Mouse (Mus musculus) hindbrain, postnatal 0 days (tissue): ENCODE results near the gene Fxyd1. TPM values are rescaled to one million over a fixed set of nuclear protein-coding genes. Genes with fewer than 3 reads are reported as not detected.

Source experiments
- ATAC-seq: fragments of 200-750 bp; cut with Nextera tagmentation; 2 replicates; pipeline ENCODE4 v1.8.0; 2017; ENCODE audit warnings: mild to moderate bottlenecking, moderate TSS enrichment, moderate library complexity
- DNase-seq: peaks from one replicate; pipeline ENCODE4 v3.0.0-alpha.2; 2015; ENCODE audit warnings: low spot score
- H3K27ac ChIP-seq: fragments of 300-500 bp; sonication (generic); 2 replicates; pipeline ENCODE4 v1.5.1; 2014; ENCODE audit warnings: mild to moderate bottlenecking
- H3K27me3 ChIP-seq: fragments of 300-500 bp; sonication (generic); 2 replicates; pipeline ENCODE4 v1.6.1; 2014; ENCODE audit warnings: low read length, mixed read lengths; ENCODE audit not compliant: insufficient read depth
- H3K36me3 ChIP-seq: fragments of 300-500 bp; sonication (generic); 2 replicates; pipeline ENCODE4 v1.6.1; 2014; ENCODE audit warnings: low read length, mixed read lengths; ENCODE audit not compliant: insufficient read depth
- H3K4me1 ChIP-seq: fragments of 300-500 bp; sonication (generic); 2 replicates; pipeline ENCODE4 v1.6.1; 2014; ENCODE audit warnings: antibody characterized with exemption, low read length, mixed read lengths; ENCODE audit not compliant: insufficient read depth
- H3K4me2 ChIP-seq: fragments of 300-500 bp; sonication (generic); 2 replicates; pipeline ENCODE4 v1.6.1; 2014; ENCODE audit warnings: low read depth, mild to moderate bottlenecking, low read length, moderate library complexity, mixed read lengths
- H3K4me3 ChIP-seq: fragments of 300-500 bp; sonication (generic); 2 replicates; pipeline ENCODE4 v1.5.1; 2014; ENCODE audit warnings: low read length
- H3K9ac ChIP-seq: fragments of 300-500 bp; sonication (generic); replicated peaks from 2 replicates; pipeline ENCODE4 v1.6.1; 2014; ENCODE audit warnings: mild to moderate bottlenecking, low read length, moderate library complexity, mixed read lengths
- H3K9me3 ChIP-seq: fragments of 300-500 bp; sonication (generic); 2 replicates; pipeline ENCODE4 v1.6.1; 2016; ENCODE audit warnings: low read length, mixed read lengths
- CTCF ChIP-seq: IDR thresholded peaks from 2 replicates; pipeline ENCODE4 v1.5.1; 2016; ENCODE audit warnings: antibody characterized with exemption, control low read depth, low read depth
- WGBS: fragments of 180-500 bp; shearing (Covaris S2); extraction: QIAGEN DNeasy Blood & Tissue Kit; methylation state at CpG from one replicate; pipeline ENCODE4 v1.1.7; 2014; 5-methylcytosine and 5-hydroxymethylcytosine counted together
- polyA plus RNA-seq: library from polyadenylated mRNA; unstranded; fragments of >200 nt; fragmentation: Nextera tagmentation; extraction: Ambion mirVana; gene quantifications from 2 replicates; pipeline ENCODE4 v1.2.1, GENCODE M21; 2015
- total RNA-seq: library from RNA; depleted of rRNA; stranded (reverse); fragments of >200 nt; gene quantifications from 2 replicates; pipeline ENCODE4 v1.2.3, GENCODE M21; 2014

The Fxyd1 gene
- total and polyA plus RNA-seq, 2 experiments from 2014 or later = 26.5 to 129 TPM

- Histone ChIP-seq H3K36me3 (no peaks in the 10 kb centered on the region), H3K4me1 (no peaks in the 10 kb centered on the region), H3K27me3 (0 out of 2 replicates have a peak, but pooled peaks cover 15% of the 10 kb centered on the region), H3K27ac (no peak overlapping the region), H3K9ac (no peak overlapping the region), H3K9me3 (no peaks in the 10 kb centered on the region), H3K4me3 (no peak overlapping the region), H3K4me2 (no peak overlapping the region)
- TF ChIP-seq CTCF = no peak
- DNase-seq (no peak), ATAC-seq (no peak)
- WGBS = 77% methylated on average over 12 of the region's 12 CpGs
Measured at GRCm38 (mm10) chr7:31040281-31041022, 16.5 kb downstream of the Fxyd1 start.

DNA sequence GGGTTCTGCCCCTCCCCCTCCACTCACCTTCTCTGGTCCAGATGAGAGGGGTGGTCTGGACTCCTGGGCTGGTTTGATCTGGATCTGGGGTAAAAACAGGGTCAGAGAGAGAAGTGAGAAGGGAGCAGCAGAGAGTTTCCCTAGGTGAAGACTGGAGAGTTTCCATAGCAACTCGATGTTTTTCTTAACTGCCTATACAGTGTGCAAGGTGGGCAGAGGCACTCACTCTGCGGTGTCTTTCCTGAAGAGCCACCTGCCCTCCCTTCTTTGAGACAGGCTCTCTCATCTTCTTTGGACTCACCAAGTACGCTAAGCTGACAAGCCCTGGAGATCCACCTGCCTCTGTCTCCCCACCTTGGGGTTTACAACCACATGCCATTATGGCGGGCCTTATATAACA is 18.0 kb downstream of the Fxyd1 start:
- Histone ChIP-seq H3K27me3 (0 out of 2 replicates have a peak, but pooled peaks cover 15% of the 10 kb centered on the region), H3K4me3 (no peak overlapping the region), H3K9ac (no peak overlapping the region), H3K4me2 (no peak overlapping the region), H3K27ac (no peak overlapping the region), H3K4me1 (no peaks in the 10 kb centered on the region), H3K36me3 (no peaks in the 10 kb centered on the region), H3K9me3 (no peaks in the 10 kb centered on the region)
- DNase-seq = no peak
- TF ChIP-seq CTCF = no peak
- no peak; the same call in 1 of the 2 replicates for ATAC-seq
- 78% methylated on average over 4 of the region's 4 CpGs for WGBS

GRCm38 (mm10) chr7:31037675-31038074 is 19.3 kb downstream of the Fxyd1 start:
- 64% methylated on average over 2 of the region's 2 CpGs for WGBS
- TF ChIP-seq CTCF = no peak

GRCm38 (mm10) chr7:31036917-31037316 is 20.1 kb downstream of the Fxyd1 start:
- no peak overlapping the region for H3K27ac ChIP-seq
- 0 out of 2 replicates have a peak, but pooled peaks cover 8% of the 10 kb centered on the region for H3K27me3 ChIP-seq
- WGBS = 88% methylated on average over 7 of the region's 7 CpGs
- H3K4me2 ChIP-seq = no peak overlapping the region
- H3K9ac ChIP-seq = no peak overlapping the region
- H3K4me3 ChIP-seq = no peak overlapping the region
- DNase-seq = no peak
- ATAC-seq = no peak
- H3K4me1 ChIP-seq = no peaks in the 10 kb centered on the region
- no peak for TF ChIP-seq CTCF
- H3K36me3 ChIP-seq = no peaks in the 10 kb centered on the region
- H3K9me3 ChIP-seq = no peaks in the 10 kb centered on the region

More at GRCm38 (mm10) chr7:31037675-31038074, 19.3 kb downstream of the Fxyd1 start:
- Histone ChIP-seq H3K9me3 (no peaks in the 10 kb centered on the region), H3K4me3 (no peak overlapping the region), H3K27me3 (0 out of 2 replicates have a peak, but pooled peaks cover 11% of the 10 kb centered on the region), H3K27ac (no peak overlapping the region), H3K36me3 (no peaks in the 10 kb centered on the region), H3K4me2 (no peak overlapping the region), H3K9ac (no peak overlapping the region), H3K4me1 (no peaks in the 10 kb centered on the region)
- ATAC-seq (no peak), DNase-seq (no peak)

DNA sequence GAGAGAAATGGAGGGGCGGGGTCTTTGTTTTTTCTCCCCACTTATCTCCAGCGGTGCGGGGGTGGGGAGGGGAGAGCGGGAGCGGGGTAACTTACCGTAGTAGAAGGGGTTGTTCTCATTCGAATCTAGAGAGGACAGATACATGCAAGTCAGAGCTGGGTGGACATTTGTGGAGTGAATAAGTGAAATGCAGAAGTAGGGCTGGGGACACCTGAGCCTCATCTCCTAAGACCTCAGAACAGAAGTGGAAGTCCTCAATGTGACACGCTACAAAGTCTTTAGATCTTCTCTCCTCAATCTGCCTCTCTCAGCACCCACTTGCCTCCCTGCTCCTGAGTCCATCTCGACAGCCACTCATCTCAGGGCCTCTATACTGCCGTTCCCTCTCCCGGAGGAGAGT is 21.7 kb downstream of the Fxyd1 start:
- Histone ChIP-seq H3K4me1 (no peaks in the 10 kb centered on the region), H3K4me3 (no peak overlapping the region), H3K4me2 (no peak overlapping the region), H3K9me3 (no peaks in the 10 kb centered on the region), H3K27ac (no peak overlapping the region), H3K9ac (no peak overlapping the region), H3K36me3 (no peaks in the 10 kb centered on the region), H3K27me3 (no peaks in the 10 kb centered on the region)
- no peak for ATAC-seq
- 79% methylated on average over 11 of the region's 11 CpGs for WGBS
- TF ChIP-seq CTCF = no peak
- no peak for DNase-seq

DNA sequence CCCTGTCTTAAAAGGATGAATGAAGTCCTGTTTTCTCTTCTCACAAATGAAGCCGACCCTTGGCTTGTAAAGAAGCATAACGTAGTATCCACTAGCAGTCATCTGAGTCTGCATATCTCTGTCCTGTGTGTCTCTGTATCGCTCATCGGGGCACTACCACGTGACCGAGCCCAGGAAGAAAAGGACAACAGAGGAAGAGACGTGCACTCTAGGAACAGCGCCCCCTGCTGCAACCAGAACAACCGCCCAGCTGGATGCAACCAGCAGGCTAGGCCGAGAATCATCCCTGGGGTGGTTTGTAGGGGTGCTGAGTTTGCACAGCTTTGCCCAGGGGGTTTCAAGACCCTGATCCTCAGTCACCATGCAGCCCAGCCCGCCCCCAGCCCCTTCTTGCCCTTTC is 22.2 kb downstream of the Fxyd1 start:
- DNase-seq = no peak
- peak; percentile 40 for TF ChIP-seq CTCF
- no peak for ATAC-seq
- H3K27ac ChIP-seq = no peak overlapping the region
- H3K36me3 ChIP-seq = no peaks in the 10 kb centered on the region
- no peaks in the 10 kb centered on the region for H3K4me1 ChIP-seq
- H3K4me2 ChIP-seq = no peak overlapping the region
- 71% methylated on average over 11 of the region's 11 CpGs for WGBS
- no peaks in the 10 kb centered on the region for H3K27me3 ChIP-seq
- H3K4me3 ChIP-seq = no peak overlapping the region
- H3K9me3 ChIP-seq = no peaks in the 10 kb centered on the region
- no peak overlapping the region for H3K9ac ChIP-seq

GRCm38 (mm10) chr7:31033409-31034165 is 23.4 kb downstream of the Fxyd1 start:
- ATAC-seq = no peak
- no peaks in the 10 kb centered on the region for H3K36me3 ChIP-seq
- no peak overlapping the region for H3K4me3 ChIP-seq
- WGBS = 68% methylated on average over 9 of the region's 9 CpGs
- H3K9me3 ChIP-seq = no peaks in the 10 kb centered on the region
- no peaks in the 10 kb centered on the region for H3K4me1 ChIP-seq
- no peak for TF ChIP-seq CTCF
- H3K4me2 ChIP-seq = no peak overlapping the region
- no peaks in the 10 kb centered on the region for H3K27me3 ChIP-seq
- H3K9ac ChIP-seq = no peak overlapping the region
- H3K27ac ChIP-seq = no peak overlapping the region
- DNase-seq = no peak
